Mouse (Mus musculus): Measurements from ENCODE around the gene Igsf3. TPM values are rescaled to one million over a fixed set of nuclear protein-coding genes. Genes with fewer than 3 reads are reported as not detected.
A peak's percentile ranks its signal among the peaks of the same experiment; 100 is the strongest.

The Igsf3 gene
- polyA plus RNA-seq, 1 experiment = 2.6 TPM

- WGBS = 76% methylated on average over 3 of the region's 3 CpGs
- DNase-seq = no peak
- Histone ChIP-seq H3K4me3 (ENCODE audit: insufficient read depth, low read depth, low read length) (no peak overlapping the region), H3K27me3 (replicated peaks; ENCODE audit: control insufficient read depth, insufficient read depth, low read length) (no peaks in the 10 kb centered on the region), H3K36me3 (ENCODE audit: control insufficient read depth, insufficient read depth, low read length) (no peaks in the 10 kb centered on the region), H3K4me1 (ENCODE audit: control insufficient read depth, insufficient read depth, low read length) (no peaks in the 10 kb centered on the region), H3K27ac (ENCODE audit: insufficient read depth, low read depth, low read length) (no peak overlapping the region)
- TF ChIP-seq POLR2A (IDR thresholded peaks at IDR 0.05; ENCODE audit: low read depth, low read length) (no peak), CTCF (conservative IDR thresholded peaks at IDR 0.05; ENCODE audit: insufficient read depth, insufficient read length, low read depth, low read length) (no peak)
Observed at GRCm38 (mm10) chr3:101448765-101449164, 71.9 kb downstream of the Igsf3 start.

- TF ChIP-seq CTCF (conservative IDR thresholded peaks at IDR 0.05; ENCODE audit: insufficient read depth, insufficient read length, low read depth, low read length) = no peak
- H3K36me3 ChIP-seq (ENCODE audit: control insufficient read depth, insufficient read depth, low read length) = no peaks in the 10 kb centered on the region
- H3K4me3 ChIP-seq (ENCODE audit: insufficient read depth, low read depth, low read length) = no peak overlapping the region
- no peak for DNase-seq
- WGBS = 81% methylated on average over 31 of the region's 31 CpGs
- H3K27me3 ChIP-seq (replicated peaks; ENCODE audit: control insufficient read depth, insufficient read depth, low read length) = no peaks in the 10 kb centered on the region
- H3K27ac ChIP-seq (ENCODE audit: insufficient read depth, low read depth, low read length) = no peak overlapping the region
- H3K4me1 ChIP-seq (ENCODE audit: control insufficient read depth, insufficient read depth, low read length) = no peaks in the 10 kb centered on the region
Observed at GRCm38 (mm10) chr3:101450811-101451428, 74.0 kb downstream of the Igsf3 start.

GRCm38 (mm10) chr3:101460618-101461017 is 83.7 kb downstream of the Igsf3 start:
- no peak overlapping the region for H3K4me3 ChIP-seq (ENCODE audit: insufficient read depth, low read depth, low read length)
- no peaks in the 10 kb centered on the region for H3K27me3 ChIP-seq (replicated peaks; ENCODE audit: control insufficient read depth, insufficient read depth, low read length)
- H3K36me3 ChIP-seq (ENCODE audit: control insufficient read depth, insufficient read depth, low read length) = no peaks in the 10 kb centered on the region
- no peak for TF ChIP-seq CTCF (conservative IDR thresholded peaks at IDR 0.05; ENCODE audit: insufficient read depth, insufficient read length, low read depth, low read length)
- 75% methylated on average over 7 of the region's 7 CpGs for WGBS
- no peak for DNase-seq
- no peaks in the 10 kb centered on the region for H3K4me1 ChIP-seq (ENCODE audit: control insufficient read depth, insufficient read depth, low read length)
- H3K27ac ChIP-seq (ENCODE audit: insufficient read depth, low read depth, low read length) = no peak overlapping the region

GRCm38 (mm10) chr3:101461046-101461445 is 84.2 kb downstream of the Igsf3 start:
- TF ChIP-seq CTCF (conservative IDR thresholded peaks at IDR 0.05; ENCODE audit: insufficient read depth, insufficient read length, low read depth, low read length) (no peak), POLR2A (IDR thresholded peaks at IDR 0.05; ENCODE audit: low read depth, low read length) (no peak)
- 76% methylated on average over 7 of the region's 7 CpGs for WGBS
- no peak overlapping the region for H3K27ac ChIP-seq (ENCODE audit: insufficient read depth, low read depth, low read length)
- no peaks in the 10 kb centered on the region for H3K4me1 ChIP-seq (ENCODE audit: control insufficient read depth, insufficient read depth, low read length)
- H3K36me3 ChIP-seq (ENCODE audit: control insufficient read depth, insufficient read depth, low read length) = no peaks in the 10 kb centered on the region
- no peak overlapping the region for H3K4me3 ChIP-seq (ENCODE audit: insufficient read depth, low read depth, low read length)
- no peaks in the 10 kb centered on the region for H3K27me3 ChIP-seq (replicated peaks; ENCODE audit: control insufficient read depth, insufficient read depth, low read length)
- no peak for DNase-seq

- Histone ChIP-seq H3K4me1 (ENCODE audit: control insufficient read depth, insufficient read depth, low read length) (no peaks in the 10 kb centered on the region), H3K27ac (ENCODE audit: insufficient read depth, low read depth, low read length) (no peak overlapping the region), H3K4me3 (ENCODE audit: insufficient read depth, low read depth, low read length) (no peak overlapping the region), H3K27me3 (replicated peaks; ENCODE audit: control insufficient read depth, insufficient read depth, low read length) (no peaks in the 10 kb centered on the region), H3K36me3 (ENCODE audit: control insufficient read depth, insufficient read depth, low read length) (no peaks in the 10 kb centered on the region)
- 72% methylated on average over 8 of the region's 8 CpGs for WGBS
- TF ChIP-seq CTCF (conservative IDR thresholded peaks at IDR 0.05; ENCODE audit: insufficient read depth, insufficient read length, low read depth, low read length) = no peak
- TF ChIP-seq POLR2A (IDR thresholded peaks at IDR 0.05; ENCODE audit: low read depth, low read length) = no peak
- DNase-seq = no peak
Observed at GRCm38 (mm10) chr3:101461816-101462215, 84.9 kb downstream of the Igsf3 start.

GRCm38 (mm10) chr3:101462294-101462693 is 85.4 kb downstream of the Igsf3 start:
- no peak overlapping the region for H3K27ac ChIP-seq (ENCODE audit: insufficient read depth, low read depth, low read length)
- H3K4me3 ChIP-seq (ENCODE audit: insufficient read depth, low read depth, low read length) = no peak overlapping the region
- 23% methylated on average over 5 of the region's 5 CpGs for WGBS
- H3K27me3 ChIP-seq (replicated peaks; ENCODE audit: control insufficient read depth, insufficient read depth, low read length) = no peaks in the 10 kb centered on the region
- no peaks in the 10 kb centered on the region for H3K36me3 ChIP-seq (ENCODE audit: control insufficient read depth, insufficient read depth, low read length)
- no peaks in the 10 kb centered on the region for H3K4me1 ChIP-seq (ENCODE audit: control insufficient read depth, insufficient read depth, low read length)
- TF ChIP-seq CTCF (conservative IDR thresholded peaks at IDR 0.05; ENCODE audit: insufficient read depth, insufficient read length, low read depth, low read length) (peak; percentile 81), POLR2A (IDR thresholded peaks at IDR 0.05; ENCODE audit: low read depth, low read length) (no peak)
- peak; percentile 76 for DNase-seq

GRCm38 (mm10) chr3:101463491-101463890 is 86.6 kb downstream of the Igsf3 start:
- H3K4me1 ChIP-seq (ENCODE audit: control insufficient read depth, insufficient read depth, low read length) = no peaks in the 10 kb centered on the region

More at GRCm38 (mm10) chr3:101463491-101463890, 86.6 kb downstream of the Igsf3 start:
- H3K36me3 ChIP-seq (ENCODE audit: control insufficient read depth, insufficient read depth, low read length) = no peaks in the 10 kb centered on the region
- no peak overlapping the region for H3K27ac ChIP-seq (ENCODE audit: insufficient read depth, low read depth, low read length)
- no peak for DNase-seq
- WGBS = 86% methylated on average over 3 of the region's 3 CpGs
- H3K27me3 ChIP-seq (replicated peaks; ENCODE audit: control insufficient read depth, insufficient read depth, low read length) = no peaks in the 10 kb centered on the region
- no peak overlapping the region for H3K4me3 ChIP-seq (ENCODE audit: insufficient read depth, low read depth, low read length)
- TF ChIP-seq CTCF (conservative IDR thresholded peaks at IDR 0.05; ENCODE audit: insufficient read depth, insufficient read length, low read depth, low read length) (no peak), POLR2A (IDR thresholded peaks at IDR 0.05; ENCODE audit: low read depth, low read length) (no peak)
